Mouse (Mus musculus) forebrain, postnatal 0 days (tissue): ENCODE data around the gene Map4k5. TPM values are rescaled to one million over a fixed set of nuclear protein-coding genes. Genes with fewer than 3 reads are reported as not detected.

ENCODE experiments used
- ATAC-seq: fragments of 200-750 bp; cut with Nextera tagmentation; 2 replicates; pipeline ENCODE4 v1.8.0; 2017; ENCODE audit warnings: mild to moderate bottlenecking, moderate library complexity
- DNase-seq: peaks from one replicate; pipeline ENCODE4 v3.0.0-alpha.2; 2015
- H3K27ac ChIP-seq: fragments of 300-500 bp; sonication (generic); 2 replicates; pipeline ENCODE4 v1.5.1; 2014; ENCODE audit warnings: low read depth, mild to moderate bottlenecking, antibody characterized with exemption, low read length, moderate library complexity, mixed read lengths
- H3K27me3 ChIP-seq: fragments of 300-500 bp; sonication (generic); 2 replicates; pipeline ENCODE4 v1.6.1; 2014; ENCODE audit warnings: mild to moderate bottlenecking, low read length, mixed read lengths; ENCODE audit not compliant: insufficient read depth
- H3K36me3 ChIP-seq: fragments of 300-500 bp; sonication (generic); 2 replicates; pipeline ENCODE4 v1.6.1; 2014; ENCODE audit warnings: mild to moderate bottlenecking, moderate library complexity; ENCODE audit not compliant: insufficient read depth
- H3K4me1 ChIP-seq: fragments of 300-500 bp; sonication (generic); 2 replicates; pipeline ENCODE4 v1.6.1; 2014; ENCODE audit warnings: antibody characterized with exemption; ENCODE audit not compliant: insufficient read depth
- H3K4me2 ChIP-seq: fragments of 300-500 bp; sonication (generic); 2 replicates; pipeline ENCODE4 v1.6.1; 2014; ENCODE audit warnings: low read depth, mild to moderate bottlenecking, moderate library complexity
- H3K4me3 ChIP-seq: fragments of 300-500 bp; sonication (generic); 2 replicates; pipeline ENCODE4 v1.5.1; 2014; ENCODE audit warnings: low read depth, low read length, mixed read lengths
- H3K9ac ChIP-seq: fragments of 300-500 bp; sonication (generic); 2 replicates; pipeline ENCODE4 v1.6.1; 2014; ENCODE audit warnings: mild to moderate bottlenecking
- H3K9me3 ChIP-seq: fragments of 300-500 bp; sonication (generic); 2 replicates; pipeline ENCODE4 v1.6.1; 2016; ENCODE audit warnings: low read length
- CTCF ChIP-seq: sonication (generic); IDR thresholded peaks from 2 replicates; pipeline ENCODE4 v1.5.1; 2016; ENCODE audit warnings: antibody characterized with exemption, control low read depth, low read depth
- WGBS: fragments of 180-500 bp; shearing (Covaris S2); extraction: QIAGEN DNeasy Blood & Tissue Kit; methylation state at CpG from one replicate; pipeline ENCODE4 v1.1.7; 2014; 5-methylcytosine and 5-hydroxymethylcytosine counted together
- polyA plus RNA-seq: library from polyadenylated mRNA; unstranded; fragments of >200 nt; fragmentation: Nextera tagmentation; extraction: Ambion mirVana; gene quantifications from 2 replicates; pipeline ENCODE4 v1.2.1, GENCODE M21; 2015
- total RNA-seq: library from RNA; depleted of rRNA; stranded (reverse); fragments of >200 nt; gene quantifications from 2 replicates; pipeline ENCODE4 v1.2.3, GENCODE M21; 2014

Gene Map4k5
- total and polyA plus RNA-seq, 2 experiments from 2014 or later = 20.4 to 47.6 TPM

- no peak overlapping the region for H3K4me2 ChIP-seq
- DNase-seq (no peak), ATAC-seq (no peak)
- no peaks in the 10 kb centered on the region for H3K36me3 ChIP-seq
- H3K27ac ChIP-seq = no peak overlapping the region
- no peaks in the 10 kb centered on the region for H3K4me1 ChIP-seq
- WGBS = 71% methylated on average over 2 of the region's 2 CpGs
- H3K27me3 ChIP-seq = no peaks in the 10 kb centered on the region
- no peak overlapping the region for H3K4me3 ChIP-seq
- H3K9me3 ChIP-seq = no peaks in the 10 kb centered on the region
- no peak overlapping the region for H3K9ac ChIP-seq
- TF ChIP-seq CTCF = no peak
These were observed 12.0 kb upstream of the Map4k5 start for GRCm38 (mm10) chr12:69904991-69905390.

- no peaks in the 10 kb centered on the region for H3K36me3 ChIP-seq
- WGBS = 87% methylated on average over 4 of the region's 4 CpGs
These were observed 5.1 kb upstream of the Map4k5 start for GRCm38 (mm10) chr12:69898119-69898518.

GRCm38 (mm10) chr12:69895046-69895445, 2.0 kb upstream of the Map4k5 start:
- Histone ChIP-seq H3K4me2 (no peak overlapping the region), H3K9me3 (no peaks in the 10 kb centered on the region), H3K4me3 (no peak overlapping the region), H3K9ac (no peak overlapping the region), H3K36me3 (no peaks in the 10 kb centered on the region; the same call in 1 of the 2 replicates), H3K4me1 (peaks cover 18% of the 10 kb centered on the region), H3K27ac (no peak overlapping the region), H3K27me3 (no peaks in the 10 kb centered on the region)
- DNase-seq (no peak), ATAC-seq (no peak)
- no peak for TF ChIP-seq CTCF
- 71% methylated on average over 2 of the region's 2 CpGs for WGBS

More at GRCm38 (mm10) chr12:69898119-69898518, 5.1 kb upstream of the Map4k5 start:
- DNase-seq = no peak
- Histone ChIP-seq H3K27me3 (no peaks in the 10 kb centered on the region), H3K4me3 (no peak overlapping the region), H3K9me3 (no peaks in the 10 kb centered on the region), H3K4me2 (no peak overlapping the region), H3K4me1 (peaks cover 7% of the 10 kb centered on the region), H3K9ac (no peak overlapping the region), H3K27ac (no peak overlapping the region)
- ATAC-seq = no peak
- TF ChIP-seq CTCF = no peak

GRCm38 (mm10) chr12:69893927-69894326, 927 bp upstream of the Map4k5 start:
- H3K4me2 ChIP-seq = 0 out of 2 replicates have a peak overlapping the region, but pooled peaks have one; percentile 65
- peak overlapping the region; percentile 90; the same call in 1 of the 2 replicates for H3K4me3 ChIP-seq
- no peaks in the 10 kb centered on the region; the same call in 1 of the 2 replicates for H3K36me3 ChIP-seq
- H3K9ac ChIP-seq = no peak overlapping the region
- TF ChIP-seq CTCF = peak; percentile 33; the same call in 1 of the 2 replicates
- 62% methylated on average over 6 of the region's 6 CpGs for WGBS
- DNase-seq (no peak), ATAC-seq (no peak)
- peaks cover 21% of the 10 kb centered on the region for H3K4me1 ChIP-seq
- no peaks in the 10 kb centered on the region for H3K9me3 ChIP-seq
- no peak overlapping the region for H3K27ac ChIP-seq
- no peaks in the 10 kb centered on the region for H3K27me3 ChIP-seq

DNA sequence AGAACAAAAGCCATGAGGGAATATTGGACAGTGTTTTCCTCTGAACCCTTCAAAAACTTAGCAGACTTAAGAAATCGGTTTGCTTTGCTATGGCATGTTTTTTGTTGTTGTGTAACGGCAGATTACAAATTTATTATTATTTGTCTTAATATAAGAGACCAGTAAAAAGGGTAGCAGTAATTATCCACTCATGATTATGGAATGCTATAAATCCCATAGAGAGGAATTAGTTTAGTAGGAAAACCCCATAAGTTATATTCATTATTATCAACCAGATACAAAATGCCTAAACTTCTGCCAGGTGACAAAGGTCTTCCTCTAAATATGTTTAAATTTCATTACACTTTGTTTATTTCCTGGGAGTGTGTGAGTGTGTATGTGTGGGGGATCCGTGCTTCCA, 1.3 kb downstream of the Map4k5 start:
- Histone ChIP-seq H3K4me3 (peak overlapping the region; percentile 90), H3K4me2 (peak overlapping the region; percentile 65), H3K27me3 (no peaks in the 10 kb centered on the region), H3K4me1 (peaks cover 21% of the 10 kb centered on the region), H3K36me3 (peaks cover 4% of the 10 kb centered on the region; the same call in 1 of the 2 replicates), H3K9me3 (no peaks in the 10 kb centered on the region), H3K9ac (peak overlapping the region; percentile 96), H3K27ac (peak overlapping the region; percentile 96; the same call in 1 of the 2 replicates)
- no peak for ATAC-seq
- DNase-seq = no peak
- 35% methylated on average over 3 of the region's 3 CpGs for WGBS
- TF ChIP-seq CTCF = no peak

DNA sequence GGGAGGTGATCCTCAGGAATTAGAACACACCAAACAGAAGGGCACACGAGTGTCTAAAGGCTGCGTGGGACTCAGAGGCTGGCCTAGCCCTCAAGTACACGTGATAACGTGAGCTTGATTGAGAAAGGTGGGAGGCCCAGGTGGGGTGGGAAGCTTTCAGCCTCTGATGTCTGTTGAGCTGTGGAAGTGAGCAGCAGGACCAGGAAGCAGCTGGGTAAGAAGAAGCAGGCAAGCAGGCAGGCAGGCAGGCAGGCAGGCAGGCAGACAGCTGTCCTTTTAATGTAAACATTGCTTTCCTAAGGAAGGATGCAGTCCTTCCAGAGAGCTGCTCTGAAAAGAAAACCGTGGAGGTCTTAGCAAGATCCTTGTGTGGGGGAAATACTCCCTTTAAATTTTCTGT, 2.5 kb downstream of the Map4k5 start:
- 17% methylated on average over 5 of the region's 5 CpGs for WGBS

GRCm38 (mm10) chr12:69890051-69890450, 2.9 kb downstream of the Map4k5 start:
- 0 out of 2 replicates have a peak overlapping the region, but pooled peaks have one; percentile 18 for H3K9ac ChIP-seq
- H3K27ac ChIP-seq = no peak overlapping the region; the same call in 1 of the 2 replicates
- no peak for DNase-seq
- peaks cover 20% of the 10 kb centered on the region for H3K4me1 ChIP-seq
- H3K4me2 ChIP-seq = peak overlapping the region; percentile 65
- TF ChIP-seq CTCF = no peak
- ATAC-seq = no peak
- no peak overlapping the region; the same call in 1 of the 2 replicates for H3K4me3 ChIP-seq
- peaks cover 4% of the 10 kb centered on the region; the same call in 1 of the 2 replicates for H3K36me3 ChIP-seq
- H3K9me3 ChIP-seq = no peaks in the 10 kb centered on the region
- WGBS = 40% methylated on average over 6 of the region's 6 CpGs
- H3K27me3 ChIP-seq = no peaks in the 10 kb centered on the region

More for the DNA sequence above, 2.5 kb downstream of the Map4k5 start:
- Histone ChIP-seq H3K4me3 (0 out of 2 replicates have a peak overlapping the region, but pooled peaks have one; percentile 90), H3K4me2 (peak overlapping the region; percentile 65), H3K9ac (0 out of 2 replicates have a peak overlapping the region, but pooled peaks have one; percentile 18), H3K36me3 (peaks cover 4% of the 10 kb centered on the region; the same call in 1 of the 2 replicates), H3K4me1 (peaks cover 21% of the 10 kb centered on the region), H3K9me3 (no peaks in the 10 kb centered on the region), H3K27me3 (no peaks in the 10 kb centered on the region), H3K27ac (no peak overlapping the region)
- no peak for TF ChIP-seq CTCF
- DNase-seq (peak; percentile 20), ATAC-seq (no peak)
